Comparison of ENCODE assay signal across 9 mouse cellular contexts in the genomic region with DNA sequence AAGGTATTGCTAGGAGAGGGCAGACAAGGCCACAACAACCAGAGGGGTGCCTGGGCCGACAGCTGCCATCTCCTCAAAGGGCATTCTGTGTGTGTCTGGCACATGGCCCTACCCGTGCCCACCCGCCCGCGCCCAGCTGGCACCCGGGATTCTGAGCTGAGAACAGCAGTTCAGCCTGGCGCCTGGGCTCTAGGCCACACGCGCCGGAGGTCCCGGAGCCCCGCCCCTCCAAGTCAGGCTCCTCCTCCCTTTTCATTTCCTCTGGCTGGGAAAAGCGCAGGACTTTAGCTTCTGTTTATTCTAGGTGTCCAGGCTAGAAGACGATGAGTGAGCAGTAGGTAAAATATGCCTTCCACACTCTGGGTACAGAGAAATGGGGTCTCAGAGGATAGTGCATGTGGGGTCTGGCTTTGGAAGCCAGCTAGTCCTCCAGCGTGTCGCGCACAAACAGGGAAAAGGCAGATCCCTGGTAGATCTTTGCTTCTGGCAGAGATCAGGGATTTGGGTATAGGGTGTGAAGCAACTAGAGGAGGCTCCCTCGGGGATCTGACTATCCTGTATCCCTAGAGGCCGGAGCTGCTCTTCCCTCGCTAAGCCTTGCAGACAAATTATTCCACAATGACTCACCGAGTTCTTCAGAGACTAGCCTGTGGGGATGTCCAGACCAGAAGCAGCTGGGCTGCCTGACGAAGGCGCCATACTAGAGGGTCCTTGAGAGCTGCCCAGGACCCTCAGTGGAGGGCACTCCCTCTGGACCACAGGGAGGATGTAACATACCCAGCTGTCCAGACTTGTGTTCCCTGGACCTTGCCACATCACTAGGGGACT. TPM values are rescaled to one million over a fixed set of nuclear protein-coding genes. Genes with fewer than 3 reads are reported as not detected.
A peak's percentile ranks its signal among the peaks of the same experiment; 100 is the strongest.
DNase-seq lines count a peak whose midpoint lies in the region; ATAC-seq lines count a peak whose summit lies in the region.
"Had no signal": no experiment of that assay in that cellular context is flagged by ENCODE, and none has a peak within 500 bp of the region (broad histone marks: within the 10 kb centered on the region; RNA-seq: fewer than 3 reads in every experiment).

No protein-coding gene starts in this region.

- peaks cover 47% of the 10 kb centered on the region for H3K4me1 ChIP-seq in hindbrain, embryonic 16.5 days (ENCODE audit: control insufficient read depth, insufficient read depth, low read depth, low read length)

- ATAC-seq in hindbrain, embryonic 16.5 days, result peak; percentile 78
- peak; percentile 56 for ATAC-seq in megakaryocyte progenitor cell, adult 5-6 weeks (replicated peaks; ENCODE audit: poor library complexity)

- peak overlapping the region; percentile 26 for H3K4me3 ChIP-seq in hindbrain, embryonic 16.5 days (ENCODE audit: low read length)

- H3K9me3 ChIP-seq in hindbrain, embryonic 16.5 days (ENCODE audit: control insufficient read depth, low read length), result no peaks in the 10 kb centered on the region

- peak overlapping the region; percentile 62 for H3K27ac ChIP-seq in hindbrain, embryonic 16.5 days (ENCODE audit: low read depth, low read length)

- intact Hi-C loops in left cerebral cortex, postnatal 36 days (cut with DNase I), result no loop called here

- no peaks in the 10 kb centered on the region for H3K27me3 ChIP-seq in hindbrain, embryonic 16.5 days (replicated peaks; ENCODE audit: control insufficient read depth, insufficient read depth, low read length)

- DNase-seq in ovary, postnatal 36 days (ENCODE audit: low spot score), result peak; percentile 75
- no peak for DNase-seq in ovary, postnatal 14 days (ENCODE audit: low spot score)
- DNase-seq in cerebellum, adult 9-11 months, result peak; percentile 76
- peak; percentile 66 for DNase-seq in gastrocnemius, adult 18-20 months (ENCODE audit: low spot score)
- DNase-seq in left cerebral cortex, postnatal 36 days (ENCODE audit: low spot score in 2 of 2), result peak; percentile 55 to 63
- peak; percentile 89 for DNase-seq in testis, postnatal 10 days (ENCODE audit: low spot score)

- no peaks in the 10 kb centered on the region for H3K36me3 ChIP-seq in hindbrain, embryonic 16.5 days (ENCODE audit: control insufficient read depth, insufficient read depth, low read length)

- H3K4me2 ChIP-seq in hindbrain, embryonic 16.5 days (ENCODE audit: low read length), result peak overlapping the region; percentile 52

- H3K9ac ChIP-seq in hindbrain, embryonic 16.5 days (ENCODE audit: low read depth, low read length), result peak overlapping the region; percentile 56

- WGBS in hindbrain, embryonic 16.5 days, result 5% methylated on average over 23 of the region's 23 CpGs

RNA-seq across cellular contexts. Expression of gene Bcar1, which starts 2.2 kb away (rescaled TPM):
- 10 to 100 TPM; 10.6 to 10.8 TPM for total RNA-seq in gastrocnemius, adult 18-20 months (2021)
- polyA plus RNA-seq in hindbrain, embryonic 16.5 days (2015; fragmentation: Nextera tagmentation; extraction: Ambion mirVana), result 37.6 and 50.0 TPM in 2 replicates
- 10 to 100 TPM; 51.8 to 53.9 TPM for total RNA-seq in left cerebral cortex, postnatal 36 days (2021)
- 0.15 TPM in 1 of 2 replicates, not detected in the other for total RNA-seq in megakaryocyte progenitor cell, adult 5-6 weeks (2015)
- total RNA-seq in megakaryocyte progenitor cell, adult 5-6 weeks (2017), result not detected in 2 replicates

RNA-seq across cellular contexts. Expression of gene Ctrb1, which starts 55.0 kb away (rescaled TPM):
- under 1 TPM in 1 of 2 experiments, not detected in 1; 0.71 TPM for total RNA-seq in gastrocnemius, adult 18-20 months (2021)
- not detected in 2 replicates for polyA plus RNA-seq in hindbrain, embryonic 16.5 days (2015; fragmentation: Nextera tagmentation; extraction: Ambion mirVana)
- total RNA-seq in left cerebral cortex, postnatal 36 days (2021), result not detected
- total RNA-seq in megakaryocyte progenitor cell, adult 5-6 weeks (2015), result not detected in 2 replicates
- not detected in 2 replicates for total RNA-seq in megakaryocyte progenitor cell, adult 5-6 weeks (2017)
- total RNA-seq: neutrophil, adult 5-6 weeks had no signal

Comparison
In these comparisons a context has a peak if more than half of its experiments do, and no peak if none do; other contexts are left out.
1. RNA of gene Bcar1, which starts 2.2 kb away (total RNA-seq): 51.8 to 53.9 TPM in left cerebral cortex, postnatal 36 days and 10.6 to 10.8 TPM in gastrocnemius, adult 18-20 months; 0.15 TPM in megakaryocyte progenitor cell, adult 5-6 weeks; every median in the first group is over 10 times any median in the second.